Mouse (Mus musculus) T-helper 2 cell (primary cell): ENCODE measurements around the gene Cnksr3.

Experiments
- in situ Hi-C: fragments of 300-600 bp; cut with MboI, MseI; formaldehyde crosslinking; loops from one replicate; pipeline ENCODE4 v1.15.1; 2025; ENCODE audit warnings: high pct_unique_total_duplicates

The Cnksr3 gene

DNA sequence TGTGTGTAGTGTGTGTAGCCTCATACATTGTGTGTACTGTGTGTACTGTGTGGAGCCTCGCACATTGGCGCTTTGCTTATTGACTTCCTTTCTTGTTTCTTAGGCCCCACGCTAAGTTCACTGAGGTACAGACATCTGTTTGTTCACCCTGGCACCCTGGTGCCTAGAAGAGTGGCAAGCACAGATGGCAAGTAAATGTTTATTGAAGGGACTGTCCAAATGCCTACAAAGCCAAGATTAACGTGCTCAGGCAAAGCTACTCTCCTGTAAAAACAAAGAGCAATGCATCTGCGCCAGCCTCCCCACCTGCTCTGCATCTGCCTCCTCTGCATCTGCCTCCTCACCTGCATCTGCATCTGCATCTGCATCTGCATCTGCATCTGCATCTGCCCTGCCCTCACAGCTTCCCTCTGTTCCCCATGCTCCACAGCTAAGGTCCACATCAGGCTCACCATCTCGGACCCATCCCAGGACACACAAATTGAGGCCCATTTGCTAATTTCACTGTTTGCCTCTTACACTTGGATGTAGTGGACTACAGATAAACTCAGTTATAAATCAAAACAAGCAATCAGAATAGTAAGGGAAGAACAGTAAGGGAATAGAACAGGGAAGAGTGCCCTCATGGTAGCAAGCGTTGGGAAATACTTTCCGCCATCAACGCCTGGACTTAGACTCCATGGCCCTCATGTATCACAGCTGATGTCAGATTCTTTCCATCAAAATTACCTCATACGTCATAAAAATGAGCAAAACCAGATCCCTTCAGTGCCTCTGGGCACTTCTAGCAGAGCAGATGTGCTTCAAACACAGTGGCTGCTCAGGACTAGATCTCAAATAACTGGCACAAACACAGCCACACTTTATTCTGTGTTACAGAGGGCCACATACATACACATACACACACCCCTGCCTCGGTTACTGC, 62.1 kb downstream of the Cnksr3 start:
- in situ Hi-C loops, result no loop called here

DNA sequence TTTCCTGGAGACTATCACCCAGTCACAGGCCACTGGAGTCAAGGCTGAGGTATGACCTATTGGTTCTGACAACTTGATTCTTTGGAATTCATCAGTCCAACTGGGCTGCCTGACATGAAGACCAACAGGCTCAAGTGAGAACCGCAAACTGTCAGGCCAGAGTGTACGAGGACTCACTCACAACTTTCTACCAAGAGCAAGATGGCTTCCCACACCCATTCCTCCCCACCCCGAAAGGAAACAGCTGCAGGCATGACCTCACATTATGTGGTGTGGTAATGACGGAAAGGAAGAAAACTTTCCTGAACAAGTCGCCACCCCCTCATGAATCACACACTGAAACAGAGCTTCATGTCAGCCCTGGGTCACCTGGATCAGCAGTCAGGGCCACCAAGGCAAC, 66.4 kb downstream of the Cnksr3 start:
- in situ Hi-C loops, result no loop called here

DNA sequence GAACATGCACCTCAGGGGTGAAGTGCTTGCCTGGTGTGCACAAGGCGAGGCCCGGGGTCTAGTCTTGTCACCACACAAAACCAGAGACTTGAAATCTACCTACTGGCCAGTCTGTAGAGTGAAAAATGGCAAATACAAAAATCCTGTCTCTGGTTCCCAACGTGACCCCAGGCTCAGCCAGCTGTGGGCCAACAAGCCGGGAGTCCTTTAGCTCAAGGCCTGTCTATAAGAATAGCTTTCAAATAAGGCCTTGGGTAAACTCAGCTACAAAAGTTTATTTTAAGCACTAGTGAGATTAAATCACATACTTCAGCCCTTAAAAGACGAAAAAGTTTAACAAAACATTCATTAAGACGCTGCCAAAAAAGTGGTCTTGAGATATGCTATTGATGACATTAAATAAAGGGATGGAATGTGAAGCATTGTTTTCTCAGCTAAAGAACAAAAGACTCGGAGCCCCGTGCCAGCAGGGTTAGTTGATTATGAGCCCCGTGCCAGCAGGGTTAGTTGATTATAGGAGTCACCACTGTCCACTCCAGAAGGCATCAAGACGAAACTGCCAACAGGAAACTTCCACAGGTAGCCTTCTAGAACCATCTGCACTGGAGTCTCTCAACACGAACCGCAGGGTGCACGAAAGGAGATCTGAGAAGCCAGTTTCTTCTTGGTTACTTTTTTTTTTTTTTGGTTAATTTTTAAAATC, 67.8 kb downstream of the Cnksr3 start:
- in situ Hi-C loops, result no loop called here

DNA sequence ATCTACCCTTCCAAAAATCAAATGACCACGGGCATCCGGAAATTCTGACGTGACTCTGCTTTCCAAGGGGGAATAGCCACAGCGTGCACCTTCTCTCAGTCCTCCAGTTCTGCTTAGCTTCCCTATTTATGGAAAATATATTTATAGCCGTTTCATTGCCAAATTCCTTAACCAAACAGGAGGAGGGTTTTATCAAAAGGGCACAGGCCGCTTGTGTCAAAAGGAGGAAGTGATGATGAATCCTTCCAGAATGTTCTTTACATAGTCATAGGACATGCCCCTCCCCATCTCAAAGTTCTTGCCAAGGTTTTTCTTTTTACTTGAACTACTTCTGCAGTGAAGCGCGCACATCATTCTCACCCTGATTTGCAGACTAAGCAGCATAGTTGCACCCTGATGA, 69.8 kb downstream of the Cnksr3 start:
- in situ Hi-C loops, result no loop called here

DNA sequence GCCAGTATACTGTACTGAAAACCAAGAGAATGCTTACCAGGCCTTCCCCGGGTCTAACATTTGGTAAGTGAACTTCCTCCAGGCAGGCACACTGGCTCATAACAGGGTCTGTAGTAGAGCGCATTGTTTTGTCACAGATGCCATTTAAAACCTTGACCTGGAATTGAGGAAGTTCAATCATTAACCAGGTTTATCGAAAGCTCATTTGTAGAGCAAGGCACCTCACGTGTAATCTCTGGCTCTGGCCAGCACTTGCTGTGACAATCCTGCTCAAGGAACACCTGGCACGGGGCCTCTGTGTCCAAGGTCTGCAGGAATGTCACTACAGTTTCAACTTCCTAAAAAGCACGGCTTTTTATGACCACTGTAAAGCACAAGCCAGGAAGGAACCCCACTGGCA, 71.8 kb downstream of the Cnksr3 start:
- in situ Hi-C loops, result no loop called here

DNA sequence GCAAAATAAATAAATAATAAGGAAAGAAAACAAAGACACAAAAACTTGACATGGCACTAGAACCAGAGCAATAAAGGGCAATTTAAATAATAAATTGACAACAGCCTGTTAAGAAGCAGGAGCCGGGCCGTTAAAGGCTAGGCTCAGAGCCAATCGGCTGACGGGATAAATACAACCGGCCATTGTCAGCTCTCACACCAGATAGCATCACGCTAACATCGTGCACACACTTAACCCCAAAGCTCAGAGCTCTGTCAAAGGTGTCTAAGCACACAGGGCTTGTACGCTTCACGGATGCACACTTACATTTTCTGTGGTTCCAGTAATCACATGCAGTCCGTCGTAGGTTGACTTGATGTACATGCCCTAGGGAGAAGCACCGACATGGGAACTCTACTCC, 74.0 kb downstream of the Cnksr3 start:
- in situ Hi-C loops, result no loop called here

DNA sequence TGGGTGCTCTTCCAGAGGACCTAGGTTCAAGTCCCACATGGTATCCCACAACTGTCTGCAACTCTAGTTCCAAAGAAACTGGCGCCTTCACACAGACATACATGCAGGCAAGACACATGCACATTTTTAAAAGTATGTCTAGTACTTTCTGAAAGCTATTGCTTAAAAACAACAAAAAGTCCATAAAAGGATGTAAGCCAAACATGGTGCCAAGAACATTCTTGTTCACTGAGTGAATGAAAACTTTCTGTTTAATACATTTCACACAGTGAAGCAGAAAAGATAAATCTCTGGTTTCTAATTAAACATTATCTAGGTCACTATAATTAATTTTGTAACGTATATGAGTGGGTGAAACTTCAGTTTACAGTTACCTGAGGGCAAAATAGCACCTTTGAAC, 76.3 kb downstream of the Cnksr3 start:
- in situ Hi-C loops, result no loop called here

DNA sequence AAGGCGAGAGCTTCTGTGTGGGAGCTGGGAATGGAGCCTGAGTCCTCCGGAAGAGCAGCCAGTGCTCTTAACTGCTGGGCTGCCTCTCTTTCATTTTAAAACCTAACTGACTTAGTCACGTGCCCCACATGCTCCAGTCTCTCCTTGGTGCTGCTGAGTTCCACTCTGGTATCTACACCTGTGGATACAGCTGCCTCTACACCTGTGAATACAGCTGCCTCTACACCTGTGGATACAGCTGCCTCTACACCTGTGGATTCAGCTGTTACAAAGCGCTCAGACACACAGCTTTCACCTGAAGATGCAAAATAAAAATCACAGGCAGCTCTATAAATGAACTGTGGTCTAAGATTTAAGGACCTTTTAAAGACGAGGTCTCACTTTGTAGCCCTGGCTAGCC, 79.0 kb downstream of the Cnksr3 start:
- in situ Hi-C loops, result no loop called here

DNA sequence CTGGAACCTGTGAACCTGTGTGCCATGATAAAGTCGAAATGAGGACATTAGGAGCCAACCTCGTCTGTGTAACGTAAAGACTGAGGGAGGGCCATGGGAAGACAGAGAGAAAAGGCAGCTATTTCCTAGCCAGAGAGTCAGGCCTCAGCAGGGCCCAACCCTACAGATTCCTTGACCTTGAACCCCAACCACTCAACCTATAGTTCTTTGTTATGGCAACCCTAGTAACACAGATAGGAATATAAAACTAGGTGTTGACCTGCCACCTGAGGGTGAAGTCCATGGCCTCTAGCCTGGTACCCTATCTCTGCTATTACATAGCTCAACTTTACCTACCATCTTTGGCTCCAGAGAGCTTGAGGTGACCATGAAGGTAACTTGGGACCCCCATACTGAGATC, 80.6 kb downstream of the Cnksr3 start:
- in situ Hi-C loops, result no loop called here

DNA sequence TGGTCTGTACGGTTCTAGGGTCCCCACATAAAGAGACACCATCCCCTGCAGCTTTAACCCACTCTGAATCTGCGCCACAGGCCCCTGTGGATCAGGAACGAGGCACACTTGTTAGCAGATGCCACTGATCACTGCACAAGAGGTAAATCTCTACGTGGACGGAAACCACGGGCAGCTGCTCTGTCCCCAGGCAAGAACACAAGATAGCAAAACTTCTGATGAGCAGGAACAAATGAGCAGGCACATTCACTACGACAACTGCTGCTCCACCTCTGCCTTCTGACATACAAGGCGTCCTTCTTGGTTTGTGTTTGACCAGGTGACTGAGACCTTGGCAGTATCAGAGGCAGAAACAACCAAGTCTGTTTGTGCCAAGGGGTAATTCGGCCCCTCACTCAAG, 84.2 kb downstream of the Cnksr3 start:
- in situ Hi-C loops, result no loop called here

DNA sequence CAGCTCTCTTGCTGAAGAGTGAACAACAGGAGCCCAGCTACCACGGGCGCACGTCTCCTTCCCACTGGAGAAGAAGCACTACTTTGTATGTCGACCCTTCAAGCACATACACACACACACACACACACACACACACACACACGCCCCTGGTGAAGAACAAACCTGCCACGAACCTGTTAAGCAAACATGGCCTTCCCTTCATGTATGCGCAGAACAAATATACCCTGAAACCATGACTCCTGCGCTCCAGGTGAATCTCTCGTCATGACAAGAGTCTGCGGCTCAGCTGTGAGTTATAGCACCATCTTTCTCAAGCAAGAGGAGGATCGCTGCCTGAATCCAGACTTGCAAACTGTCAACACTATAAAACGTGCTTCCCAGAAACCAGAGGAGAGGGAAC, 85.2 kb downstream of the Cnksr3 start:
- in situ Hi-C loops, result no loop called here

DNA sequence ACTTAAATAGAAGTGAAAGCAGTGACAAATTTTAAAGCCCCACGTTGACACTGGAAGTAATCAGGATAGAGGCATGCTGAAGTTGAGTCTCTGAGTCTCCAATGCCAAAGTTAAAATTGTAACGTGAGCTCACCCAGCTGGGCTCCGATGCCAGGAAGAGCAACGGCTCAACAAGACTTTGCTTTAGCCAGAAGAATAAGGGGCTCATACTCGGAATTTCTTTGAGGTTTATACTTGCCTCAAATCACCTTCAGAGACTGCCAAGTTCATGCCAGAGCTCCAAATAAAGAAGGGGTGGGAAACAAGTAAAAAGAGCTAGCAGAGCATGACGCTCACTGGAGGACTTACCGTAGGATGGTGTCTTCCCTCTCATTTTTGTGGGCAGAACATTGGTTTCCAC, 85.8 kb downstream of the Cnksr3 start:
- in situ Hi-C loops, result no loop called here

DNA sequence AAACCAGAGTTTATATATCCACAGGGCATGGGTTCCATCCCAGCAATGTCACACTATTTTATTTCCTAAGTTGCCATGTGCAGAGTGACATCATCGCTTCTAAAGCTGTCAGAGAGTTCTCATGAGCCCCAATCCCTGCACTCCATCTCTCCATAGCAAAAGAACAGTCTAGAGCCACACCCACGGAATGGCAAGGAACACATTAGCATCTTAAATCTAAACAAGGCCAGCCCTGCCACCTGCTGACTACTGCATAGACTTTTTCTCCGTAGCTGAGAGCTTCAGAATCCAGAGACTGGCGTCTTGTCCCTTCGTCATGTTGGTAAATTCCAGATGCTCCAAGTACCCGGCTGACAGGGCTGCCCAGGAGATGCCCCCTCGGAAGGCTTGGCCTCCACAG, 87.0 kb downstream of the Cnksr3 start:
- in situ Hi-C loops, result no loop called here

DNA sequence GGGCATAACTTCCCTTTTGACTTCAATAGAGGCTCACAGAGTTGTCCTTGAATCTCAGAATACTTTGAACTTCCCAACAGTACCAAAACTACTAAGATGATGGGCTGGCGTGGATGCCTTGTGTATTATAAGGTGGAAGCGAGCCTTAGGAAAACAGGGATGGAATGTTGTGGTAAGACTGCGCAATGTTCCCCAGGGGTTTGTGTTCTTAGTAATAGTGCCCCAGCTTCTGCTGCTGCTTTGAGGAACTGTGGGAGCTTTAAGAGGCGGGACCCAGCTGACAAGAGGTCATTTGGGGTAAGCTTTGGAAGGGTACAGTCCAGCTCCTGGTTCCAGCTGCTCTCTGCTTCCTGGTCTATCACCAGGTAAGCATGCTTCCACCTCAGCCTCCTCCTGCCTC, 89.7 kb downstream of the Cnksr3 start:
- in situ Hi-C loops, result no loop called here

DNA sequence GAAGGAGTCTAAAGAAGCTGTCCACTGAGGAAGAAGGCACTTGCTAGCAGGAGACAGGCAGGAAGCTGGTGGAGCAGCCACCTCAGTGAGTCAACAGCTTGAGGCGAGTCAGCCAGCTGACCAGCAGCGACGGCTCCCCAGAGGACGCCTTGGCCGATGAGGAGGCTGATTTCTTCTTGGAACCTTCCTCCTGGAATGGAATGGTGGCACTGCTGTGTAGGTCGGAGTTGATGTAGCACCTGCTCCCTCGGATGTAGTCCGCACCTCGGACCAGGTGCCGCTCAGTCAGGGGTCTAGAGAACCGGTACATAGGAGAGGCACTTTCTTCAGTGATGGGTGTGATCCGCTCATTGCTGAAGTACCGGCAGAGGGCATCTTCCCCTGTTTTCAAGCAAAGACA, 91.8 kb downstream of the Cnksr3 start:
- in situ Hi-C loops, result no loop called here

DNA sequence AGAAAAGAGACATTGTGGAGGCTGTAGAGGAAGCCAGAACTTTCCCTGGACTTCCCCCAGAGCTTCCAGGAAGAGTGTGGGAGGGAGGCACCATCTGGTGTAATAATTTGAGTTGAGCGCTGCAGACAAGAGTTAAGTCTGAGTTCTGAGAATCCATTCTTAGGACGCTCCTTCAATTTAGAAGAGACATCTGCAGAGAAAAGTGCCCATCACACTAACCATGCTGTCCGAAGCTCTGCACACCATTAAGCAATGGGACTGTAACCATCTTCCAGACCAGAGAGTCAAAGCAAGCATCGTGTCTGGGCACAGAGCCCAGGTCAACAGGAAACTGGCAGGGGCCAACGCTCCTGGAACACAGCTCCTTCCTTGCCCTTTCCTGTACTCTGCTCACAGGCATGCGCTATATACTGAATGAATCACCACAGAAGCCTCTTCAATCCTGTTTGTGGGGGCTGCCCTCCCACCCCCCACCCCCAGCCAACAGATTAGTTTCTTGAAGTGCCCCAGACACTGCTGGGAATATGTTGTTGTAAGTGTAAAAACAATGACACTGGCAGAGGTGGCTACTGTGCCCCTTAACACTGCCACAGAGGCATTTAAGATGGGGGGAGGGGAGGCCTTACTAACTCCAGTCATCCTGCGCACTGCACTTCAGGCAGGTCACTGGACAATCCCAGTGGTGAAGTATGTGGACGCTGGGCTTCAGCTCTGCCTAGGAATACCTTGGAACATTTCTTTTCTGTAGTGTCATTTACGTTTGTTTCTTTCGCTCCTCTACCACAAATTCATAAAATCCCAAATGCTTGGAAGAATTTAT, 93.6 kb downstream of the Cnksr3 start:
- in situ Hi-C loops, result no loop called here

DNA sequence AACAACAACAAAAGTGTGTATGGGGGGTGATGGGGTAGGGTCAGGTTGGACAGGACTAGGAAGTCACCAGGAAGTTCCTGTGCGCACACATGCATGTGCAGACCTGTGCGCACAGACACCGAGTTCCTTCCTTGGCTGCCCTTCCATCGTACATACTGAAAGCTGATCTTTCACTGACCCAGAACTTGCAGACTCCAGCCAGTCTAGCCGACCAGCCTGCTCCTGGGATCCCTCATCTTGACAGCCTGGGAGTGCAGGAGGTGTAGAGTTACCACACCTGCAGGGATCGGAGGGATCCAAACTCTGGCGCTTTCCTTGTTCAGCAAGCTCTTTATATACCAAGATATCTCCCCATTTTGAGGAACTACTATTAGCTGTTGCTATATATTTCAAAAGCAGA, 94.3 kb downstream of the Cnksr3 start:
- in situ Hi-C loops, result no loop called here

DNA sequence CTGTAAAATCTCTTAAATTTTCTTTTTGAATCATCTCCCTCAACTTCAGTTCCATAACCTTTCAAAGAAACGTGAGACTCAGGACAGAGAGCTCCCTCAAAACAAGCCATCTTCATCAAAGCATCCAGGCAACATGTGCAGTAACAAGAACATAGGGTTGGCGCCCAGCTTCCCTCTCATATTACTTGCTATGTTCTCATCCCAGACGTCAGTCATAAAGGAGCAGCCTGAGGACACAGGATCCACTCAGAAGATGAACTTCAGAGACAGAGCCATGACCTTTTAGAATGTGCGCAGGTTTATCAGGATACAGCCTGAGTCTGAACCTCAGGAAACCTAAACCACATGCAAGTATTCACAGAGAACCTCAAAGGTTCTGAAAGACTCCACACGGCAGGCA, 97.2 kb downstream of the Cnksr3 start:
- in situ Hi-C loops, result no loop called here

DNA sequence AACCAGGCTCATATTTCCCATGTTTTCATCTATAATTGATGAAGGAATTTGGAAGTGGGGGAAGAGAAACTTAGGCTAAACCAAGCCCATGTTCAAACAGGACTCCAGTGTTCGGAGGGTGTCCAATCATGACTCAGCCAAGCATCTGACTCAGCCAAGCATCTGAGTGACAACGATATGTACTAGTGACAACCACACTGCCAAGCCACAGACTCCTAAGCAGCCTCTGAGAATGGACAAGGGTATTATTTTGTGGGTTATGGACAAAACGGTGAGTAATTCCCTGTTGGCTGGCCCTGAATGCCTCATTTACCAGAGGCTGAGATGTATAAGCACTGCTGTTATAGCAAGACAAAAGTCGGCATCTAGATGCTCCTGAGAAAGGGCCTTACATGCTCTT, 98.3 kb downstream of the Cnksr3 start:
- in situ Hi-C loops, result no loop called here

DNA sequence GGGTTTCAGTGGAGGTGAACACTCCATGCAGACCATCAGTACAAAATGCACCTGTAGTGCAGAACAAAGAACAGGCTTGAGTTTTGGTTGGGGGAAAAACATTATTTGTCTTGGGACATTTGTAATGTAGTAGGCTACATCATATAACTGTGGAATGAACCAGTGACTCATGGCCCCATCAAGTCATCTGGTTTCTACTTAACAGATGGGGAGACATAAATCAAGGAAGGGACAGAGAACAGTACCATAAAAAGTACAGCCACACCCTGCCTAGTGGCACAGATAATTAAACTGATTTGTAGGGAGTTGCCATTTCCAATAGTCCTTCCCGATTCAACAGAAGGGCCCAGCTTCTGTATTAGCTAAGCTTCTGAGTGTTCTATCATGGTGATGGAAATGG, 98.9 kb downstream of the Cnksr3 start:
- in situ Hi-C loops, result no loop called here

DNA sequence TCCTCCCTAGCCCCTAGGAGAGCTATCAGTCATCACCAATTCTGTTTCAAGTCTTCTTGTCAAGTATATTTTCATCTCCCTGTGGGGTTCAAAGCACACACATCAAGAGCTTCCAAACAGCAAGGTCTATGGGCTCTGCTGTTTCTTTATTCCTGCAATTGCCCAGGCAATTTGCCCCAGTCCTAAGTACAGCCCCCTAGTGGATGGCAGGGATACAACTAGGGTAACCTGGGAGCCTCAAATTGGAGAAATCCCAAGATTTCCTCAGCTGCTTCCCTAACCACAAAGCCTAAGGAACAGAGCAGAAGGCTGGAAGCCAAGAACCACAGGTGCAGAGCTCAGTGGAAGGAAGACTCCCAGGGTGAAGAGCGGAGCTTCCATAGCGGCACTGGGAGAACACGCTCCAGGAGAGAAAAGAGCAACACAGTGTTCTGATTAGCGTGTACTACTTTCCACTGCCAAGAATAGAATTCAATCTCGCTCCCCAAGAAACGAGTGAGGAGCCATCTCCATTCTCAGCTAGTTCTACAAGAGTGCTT, 100.5 kb downstream of the Cnksr3 start:
- in situ Hi-C loops, result no loop called here

DNA sequence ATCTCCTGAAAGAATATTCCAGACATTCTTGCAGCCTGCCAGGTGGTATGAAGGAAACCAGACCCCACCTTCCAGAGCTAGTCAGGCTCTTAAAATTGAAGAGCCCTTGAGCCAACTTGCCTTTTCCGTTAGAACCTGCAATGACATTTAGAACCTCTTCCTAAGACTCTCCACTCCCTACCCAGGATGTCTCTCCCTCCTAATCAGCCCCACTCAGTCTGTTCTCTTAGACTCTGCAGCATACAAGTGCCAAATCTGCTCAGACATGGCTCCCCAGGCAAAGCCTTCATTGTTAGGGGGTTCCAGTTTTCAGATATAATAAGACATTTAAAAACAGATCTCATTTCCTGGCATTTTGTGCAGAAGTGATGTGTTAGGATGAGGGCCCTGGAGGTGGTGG, 108.2 kb downstream of the Cnksr3 start:
- in situ Hi-C loops, result no loop called here
